21 mouse cellular contexts compared by ENCODE assay signal in the genomic region with DNA sequence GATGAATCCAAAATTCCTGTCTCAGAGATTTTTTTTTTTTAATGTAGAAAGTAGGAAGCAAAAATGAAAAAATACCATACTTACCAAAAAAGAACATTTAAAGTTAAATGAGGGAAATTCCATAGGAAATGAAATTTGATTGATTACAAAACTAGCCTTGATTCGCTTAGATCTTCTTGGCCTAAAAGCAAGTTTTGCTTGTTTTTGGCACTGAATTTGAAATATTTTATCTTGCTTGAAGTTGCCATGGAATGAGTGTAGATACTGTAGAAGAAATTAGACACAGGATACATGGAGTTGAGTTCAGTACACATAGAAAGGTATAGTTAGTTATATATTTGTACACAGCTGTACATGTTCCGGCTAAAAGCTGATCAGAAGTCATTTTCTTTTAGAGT.
"Had no signal": no experiment of that assay in that cellular context is flagged by ENCODE, and none has a peak within 500 bp of the region (broad histone marks: within the 10 kb centered on the region; RNA-seq: fewer than 3 reads in every experiment).

No protein-coding gene starts in this region.

- H3K27ac ChIP-seq: liver, embryonic 15.5 days; lung, embryonic 15.5 days; macrophage; midbrain, embryonic 10.5 days; midbrain, embryonic 12.5 days; neural tube, embryonic 13.5 days; neural tube, embryonic 15.5 days; stomach, embryonic 15.5 days; stomach, postnatal 0 days had no signal

- DNase-seq: liver, postnatal 0 days; lung, postnatal 14 days; lung, postnatal 36 days; midbrain, embryonic 14.5 days; right cerebral cortex, postnatal 14 days; thymus, adult 2 months; thymus, postnatal 25 days; thymus, postnatal 4 days had no signal

- H3K9ac ChIP-seq: liver, embryonic 15.5 days; liver, postnatal 0 days; lung, embryonic 15.5 days; midbrain, embryonic 12.5 days; neural tube, embryonic 13.5 days; neural tube, embryonic 15.5 days; stomach, embryonic 15.5 days had no signal

- H3K36me3 ChIP-seq: liver, embryonic 15.5 days; lung, embryonic 15.5 days; midbrain, embryonic 10.5 days; midbrain, embryonic 12.5 days; neural tube, embryonic 13.5 days; neural tube, embryonic 15.5 days; stomach, embryonic 15.5 days had no signal

- H3K4me2 ChIP-seq: liver, embryonic 15.5 days; lung, embryonic 15.5 days; midbrain, embryonic 12.5 days; neural tube, embryonic 13.5 days; neural tube, embryonic 15.5 days; stomach, embryonic 15.5 days had no signal

- H3K9me3 ChIP-seq: liver, embryonic 15.5 days; lung, embryonic 15.5 days; midbrain, embryonic 10.5 days; midbrain, embryonic 12.5 days; neural tube, embryonic 13.5 days; neural tube, embryonic 15.5 days; stomach, embryonic 15.5 days had no signal

- H3K4me1 ChIP-seq: liver, embryonic 15.5 days; megakaryocyte, embryonic 14.5 days; midbrain, embryonic 12.5 days; neural tube, embryonic 13.5 days; neural tube, embryonic 15.5 days; stomach, embryonic 15.5 days had no signal

- H3K4me3 ChIP-seq: liver, embryonic 15.5 days; lung, embryonic 15.5 days; megakaryocyte, embryonic 14.5 days; midbrain, embryonic 10.5 days; midbrain, embryonic 12.5 days; myocyte; neural tube, embryonic 13.5 days; neural tube, embryonic 15.5 days; stomach, embryonic 15.5 days had no signal

- ATAC-seq: liver, postnatal 0 days; lung, postnatal 0 days; midbrain, embryonic 16.5 days had no signal

- H3K27me3 ChIP-seq: liver, embryonic 15.5 days; lung, embryonic 15.5 days; megakaryocyte, embryonic 14.5 days; midbrain, embryonic 12.5 days; neural tube, embryonic 13.5 days; neural tube, embryonic 15.5 days; stomach, embryonic 15.5 days had no signal
